Mouse (Mus musculus) embryonic facial prominence, embryonic 13.5 days (tissue): Measurements from ENCODE around the gene Cnn2. TPM values are rescaled to one million over a fixed set of nuclear protein-coding genes. Genes with fewer than 3 reads are reported as not detected.

Experiments used
- ATAC-seq: fragments of 200-750 bp; cut with Nextera tagmentation; 2 replicates; pipeline ENCODE4 v1.8.0; 2017; ENCODE audit warnings: low read depth; ENCODE audit not compliant: insufficient number of reproducible peaks, insufficient read depth, low FRiP score, low TSS enrichment
- H3K27ac ChIP-seq: fragments of 300-500 bp; sonication (generic); 2 replicates; pipeline ENCODE4 v1.5.1; 2015; ENCODE audit warnings: moderate library complexity, mild to moderate bottlenecking, inconsistent platforms
- H3K27me3 ChIP-seq: fragments of 300-500 bp; sonication (generic); 2 replicates; pipeline ENCODE4 v1.6.1; 2015; ENCODE audit warnings: mild to moderate bottlenecking, inconsistent platforms
- H3K36me3 ChIP-seq: fragments of 300-500 bp; sonication (generic); 2 replicates; pipeline ENCODE4 v1.6.1; 2015; ENCODE audit warnings: mild to moderate bottlenecking, inconsistent platforms
- H3K4me1 ChIP-seq: fragments of 300-500 bp; sonication (generic); 2 replicates; pipeline ENCODE4 v1.6.1; 2015; ENCODE audit warnings: inconsistent platforms
- H3K4me2 ChIP-seq: fragments of 300-500 bp; sonication (generic); 2 replicates; pipeline ENCODE4 v1.6.1; 2015; ENCODE audit warnings: moderate library complexity, mild to moderate bottlenecking, inconsistent platforms
- H3K4me3 ChIP-seq: fragments of 300-500 bp; sonication (generic); 2 replicates; pipeline ENCODE4 v1.5.1; 2015; ENCODE audit warnings: mild to moderate bottlenecking, inconsistent platforms
- H3K9ac ChIP-seq: fragments of 300-500 bp; sonication (generic); 2 replicates; pipeline ENCODE4 v1.6.1; 2015; ENCODE audit warnings: mild to moderate bottlenecking, inconsistent platforms
- H3K9me3 ChIP-seq: fragments of 300-500 bp; sonication (generic); 2 replicates; pipeline ENCODE4 v1.6.1; 2016; ENCODE audit warnings: inconsistent platforms
- WGBS: fragments of 180-500 bp; shearing (Covaris S2); methylation state at CpG from one replicate; pipeline ENCODE4 v1.1.7; 2015; ENCODE audit warnings: mixed read lengths; 5-methylcytosine and 5-hydroxymethylcytosine counted together
- polyA plus RNA-seq: library from polyadenylated mRNA; unstranded; fragments of >200 nt; fragmentation: Nextera tagmentation; extraction: Ambion mirVana; gene quantifications from 2 replicates; pipeline ENCODE4 v1.2.1, GENCODE M21; 2015

Gene Cnn2
- polyA plus RNA-seq, 1 experiment from 2014 or later, result 319 TPM

DNA sequence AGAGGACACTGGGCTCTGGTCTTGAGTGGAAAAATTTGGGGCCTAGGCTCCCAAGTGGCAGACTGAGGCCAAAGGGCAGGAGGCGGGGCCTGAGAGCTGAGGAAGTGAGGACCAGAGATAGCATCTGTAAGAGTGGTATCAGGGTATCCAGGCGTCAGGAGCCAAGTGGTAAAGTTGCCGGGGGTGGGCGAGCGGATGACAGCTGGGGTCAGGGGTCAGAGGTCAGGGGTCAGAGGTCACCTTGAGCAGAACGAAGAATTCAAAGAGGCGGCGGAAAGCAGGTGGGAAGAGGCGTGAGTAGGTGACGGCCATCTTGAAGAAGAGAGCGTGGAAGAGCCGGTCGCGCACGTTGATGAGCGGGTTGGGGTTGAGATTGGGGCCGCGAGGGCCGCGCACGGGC lies 4.7 kb upstream of the Cnn2 start:
- no peaks in the 10 kb centered on the region for H3K9me3 ChIP-seq
- peaks cover 19% of the 10 kb centered on the region for H3K36me3 ChIP-seq
- peak overlapping the region; percentile 84 for H3K9ac ChIP-seq
- 1% methylated on average over 21 of the region's 21 CpGs for WGBS
- H3K27ac ChIP-seq, result peak overlapping the region; percentile 98
- no peaks in the 10 kb centered on the region for H3K27me3 ChIP-seq
- H3K4me1 ChIP-seq, result peaks cover 44% of the 10 kb centered on the region
- no peak for ATAC-seq
- peak overlapping the region; percentile 93 for H3K4me2 ChIP-seq
- H3K4me3 ChIP-seq, result peak overlapping the region; percentile 66

DNA sequence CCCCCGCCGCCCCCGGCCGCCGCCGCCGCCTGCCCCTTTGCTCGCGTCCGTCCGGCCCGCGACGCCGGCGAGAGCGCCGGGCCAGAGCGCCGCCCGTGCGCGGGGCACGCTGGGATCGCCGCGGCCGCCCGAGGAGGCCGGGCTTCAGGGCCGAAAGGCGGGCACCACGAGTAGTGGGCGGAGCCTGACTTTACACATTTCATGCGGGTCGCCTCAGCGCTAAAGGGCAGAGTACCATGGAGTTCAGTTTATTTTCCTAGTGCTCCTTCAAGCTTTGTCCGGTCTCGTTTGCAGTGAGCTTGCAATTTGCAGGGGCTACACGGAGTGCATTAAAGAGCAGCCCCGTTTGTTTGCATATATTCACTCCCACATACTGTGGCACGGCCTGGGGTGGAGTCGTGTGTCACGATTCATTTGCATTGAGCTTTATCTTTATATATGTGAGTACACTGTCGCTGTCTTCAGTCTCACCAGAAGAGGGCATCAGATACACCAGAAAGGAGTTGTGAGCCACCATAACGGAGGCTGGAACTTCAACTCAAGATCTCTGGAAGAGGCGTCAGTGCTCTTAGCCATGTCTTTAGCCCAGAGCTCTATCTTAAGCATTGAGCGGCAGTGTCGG lies 4.1 kb upstream of the Cnn2 start, which contains the start of gene Tmem259:
TSS of gene Tmem259 (minus strand) at position 136 of the 622 bp plus-strand sequence.
- Histone ChIP-seq H3K9me3 (no peaks in the 10 kb centered on the region), H3K4me3 (peak within 1 kb of the TSS; percentile 66), H3K27me3 (no peaks in the 10 kb centered on the region), H3K4me2 (peak within 1 kb of the TSS; percentile 93), H3K27ac (peak within 1 kb of the TSS; percentile 98), H3K9ac (peak within 1 kb of the TSS; percentile 84), H3K4me1 (peaks cover 49% of the 10 kb centered on the region), H3K36me3 (peaks cover 13% of the 10 kb centered on the region)
- peak; percentile 60 for ATAC-seq
- under 1% methylated on average over 39 of the region's 49 CpGs for WGBS

DNA sequence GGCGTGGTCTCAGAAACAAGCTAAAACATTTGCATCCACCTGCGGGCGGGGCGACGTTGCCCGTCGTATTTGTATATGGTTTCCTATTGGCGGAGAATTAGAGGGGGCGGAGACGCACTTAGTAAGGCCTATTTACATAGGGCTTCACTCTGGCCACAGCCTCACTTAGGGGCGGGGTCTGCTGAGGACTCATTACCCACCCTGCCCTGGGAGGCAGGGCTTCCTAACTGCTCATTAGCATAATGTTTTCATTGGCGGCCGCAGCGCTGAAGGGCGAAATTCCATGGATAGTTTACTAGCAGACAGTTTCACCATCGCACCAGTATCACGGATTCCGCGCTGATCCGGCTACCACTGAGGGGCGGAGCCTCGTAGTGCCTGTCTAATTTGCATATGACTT lies 3.5 kb upstream of the Cnn2 start:
- H3K9me3 ChIP-seq, result no peaks in the 10 kb centered on the region
- peaks cover 54% of the 10 kb centered on the region for H3K4me1 ChIP-seq
- H3K4me3 ChIP-seq, result peak overlapping the region; percentile 66
- H3K27me3 ChIP-seq, result no peaks in the 10 kb centered on the region
- peak overlapping the region; percentile 98 for H3K27ac ChIP-seq
- peak; percentile 89 for ATAC-seq
- H3K36me3 ChIP-seq, result 0 out of 2 replicates have a peak, but pooled peaks cover 8% of the 10 kb centered on the region
- peak overlapping the region; percentile 93 for H3K4me2 ChIP-seq
- 0% methylated on average over 22 of the region's 22 CpGs for WGBS
- peak overlapping the region; percentile 84 for H3K9ac ChIP-seq

GRCm38 (mm10) chr10:79985334-79986231 lies 2.8 kb upstream of the Cnn2 start:
- peak overlapping the region; percentile 66 for H3K4me3 ChIP-seq
- H3K27ac ChIP-seq, result peak overlapping the region; percentile 98
- 3% methylated on average over 35 of the region's 35 CpGs for WGBS
- H3K27me3 ChIP-seq, result no peaks in the 10 kb centered on the region
- no peaks in the 10 kb centered on the region for H3K9me3 ChIP-seq
- peaks cover 58% of the 10 kb centered on the region for H3K4me1 ChIP-seq
- peak overlapping the region; percentile 84 for H3K9ac ChIP-seq
- no peak for ATAC-seq
- peak overlapping the region; percentile 93 for H3K4me2 ChIP-seq
- 0 out of 2 replicates have a peak, but pooled peaks cover 8% of the 10 kb centered on the region for H3K36me3 ChIP-seq

- Histone ChIP-seq H3K9me3 (peaks cover 3% of the 10 kb centered on the region; the same call in 1 of the 2 replicates), H3K4me2 (peak overlapping the region; percentile 93), H3K4me1 (peaks cover 63% of the 10 kb centered on the region), H3K9ac (peak overlapping the region; percentile 84), H3K36me3 (peaks cover 11% of the 10 kb centered on the region), H3K4me3 (peak overlapping the region; percentile 78), H3K27ac (peak overlapping the region; percentile 98), H3K27me3 (no peaks in the 10 kb centered on the region)
- WGBS, result 28% methylated on average over 6 of the region's 6 CpGs
- ATAC-seq, result no peak
These were observed 2.0 kb upstream of the Cnn2 start for GRCm38 (mm10) chr10:79986232-79986878.

DNA sequence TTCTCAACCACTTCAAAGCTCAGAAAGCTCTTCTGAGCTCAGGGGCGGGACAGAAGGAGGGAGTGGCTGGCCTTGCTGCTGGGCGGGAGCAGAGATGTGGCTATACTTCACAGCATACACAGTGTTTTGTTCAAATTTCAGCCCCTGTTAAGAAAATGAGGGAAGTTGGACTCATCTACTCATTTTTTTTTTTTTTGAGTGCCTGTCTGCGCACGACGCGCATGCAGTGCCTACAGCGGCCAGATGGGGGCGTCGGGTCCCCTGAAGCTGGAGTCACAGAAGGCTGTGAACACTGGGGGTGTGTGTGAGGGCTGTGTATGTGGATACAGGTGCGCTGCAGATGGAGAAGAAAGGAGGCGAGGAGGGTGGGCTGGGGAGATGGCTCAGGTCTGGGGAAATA lies 1.4 kb upstream of the Cnn2 start:
- WGBS, result 2% methylated on average over 11 of the region's 11 CpGs
- peak overlapping the region; percentile 98 for H3K27ac ChIP-seq
- peak overlapping the region; percentile 78 for H3K4me3 ChIP-seq
- H3K9ac ChIP-seq, result peak overlapping the region; percentile 92
- peak overlapping the region; percentile 93 for H3K4me2 ChIP-seq
- no peak for ATAC-seq
- H3K27me3 ChIP-seq, result no peaks in the 10 kb centered on the region
- H3K4me1 ChIP-seq, result peaks cover 58% of the 10 kb centered on the region
- H3K36me3 ChIP-seq, result peaks cover 13% of the 10 kb centered on the region
- H3K9me3 ChIP-seq, result peaks cover 7% of the 10 kb centered on the region; the same call in 1 of the 2 replicates

- 6% methylated on average over 27 of the region's 27 CpGs for WGBS
- Histone ChIP-seq H3K36me3 (peaks cover 23% of the 10 kb centered on the region), H3K4me1 (peaks cover 50% of the 10 kb centered on the region), H3K27me3 (no peaks in the 10 kb centered on the region), H3K9me3 (peaks cover 7% of the 10 kb centered on the region; the same call in 1 of the 2 replicates), H3K4me3 (peak overlapping the region; percentile 78), H3K9ac (peak overlapping the region; percentile 92), H3K4me2 (peak overlapping the region; percentile 93), H3K27ac (peak overlapping the region; percentile 98)
- no peak for ATAC-seq
These were observed 446 bp upstream of the Cnn2 start for GRCm38 (mm10) chr10:79987771-79988505.

DNA sequence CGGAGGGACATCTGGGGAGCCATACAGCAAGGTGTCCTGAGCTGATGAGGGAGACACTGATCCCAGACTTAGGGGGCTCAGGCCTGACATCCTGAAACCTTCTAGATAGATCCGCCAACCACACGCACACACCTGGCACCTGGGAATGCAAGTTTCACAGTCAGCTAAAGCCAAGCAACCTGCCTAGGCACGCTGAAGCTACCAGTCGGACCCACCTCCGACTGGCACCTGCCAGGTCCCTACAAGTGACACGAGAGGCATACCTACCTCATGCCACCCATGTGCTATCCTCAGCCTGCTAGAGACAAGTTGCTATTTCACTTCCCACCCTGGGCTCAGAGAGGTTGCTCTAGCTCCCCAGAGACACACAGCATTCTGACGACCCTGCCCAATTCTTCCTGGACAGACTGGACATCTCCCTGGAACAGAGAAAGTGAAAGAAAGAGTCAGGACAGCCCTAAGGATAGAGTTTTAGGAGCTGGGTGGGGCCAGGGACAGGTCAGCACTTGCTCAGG lies 945 bp downstream of the Cnn2 start:
- H3K36me3 ChIP-seq, result peaks cover 37% of the 10 kb centered on the region
- H3K9me3 ChIP-seq, result peaks cover 7% of the 10 kb centered on the region; the same call in 1 of the 2 replicates
- no peak for ATAC-seq
- WGBS, result 22% methylated on average over 8 of the region's 8 CpGs
- peak overlapping the region; percentile 78 for H3K4me3 ChIP-seq
- H3K27ac ChIP-seq, result peak overlapping the region; percentile 98
- peaks cover 43% of the 10 kb centered on the region for H3K4me1 ChIP-seq
- peak overlapping the region; percentile 93 for H3K4me2 ChIP-seq
- peak overlapping the region; percentile 92 for H3K9ac ChIP-seq
- no peaks in the 10 kb centered on the region for H3K27me3 ChIP-seq

DNA sequence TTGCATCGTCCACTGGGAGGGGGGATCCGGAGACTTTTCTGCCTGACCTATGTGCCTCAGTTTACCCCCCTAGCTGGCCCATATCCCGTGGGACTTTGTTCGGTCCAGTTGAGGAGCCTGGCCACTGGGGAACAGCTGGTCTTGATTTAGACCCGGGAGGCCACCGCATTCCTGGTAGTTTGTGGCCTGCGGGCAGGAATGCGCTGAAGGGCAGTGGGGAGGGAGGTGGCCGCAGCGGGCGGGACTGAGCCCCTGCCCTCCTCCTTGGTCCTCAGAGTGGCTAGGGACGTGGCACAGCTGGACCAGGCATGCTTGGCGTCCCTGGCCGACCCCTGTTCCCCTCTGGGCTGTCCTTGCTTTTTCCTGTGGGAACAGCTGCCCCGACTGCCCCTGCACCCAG lies 1.5 kb downstream of the Cnn2 start:
- Histone ChIP-seq H3K27ac (peak overlapping the region; percentile 98), H3K36me3 (peaks cover 42% of the 10 kb centered on the region), H3K9me3 (peaks cover 7% of the 10 kb centered on the region; the same call in 1 of the 2 replicates), H3K4me2 (peak overlapping the region; percentile 93), H3K4me1 (peaks cover 43% of the 10 kb centered on the region), H3K4me3 (peak overlapping the region; percentile 78), H3K27me3 (no peaks in the 10 kb centered on the region), H3K9ac (peak overlapping the region; percentile 92)
- WGBS, result 3% methylated on average over 15 of the region's 15 CpGs
- ATAC-seq, result no peak

DNA sequence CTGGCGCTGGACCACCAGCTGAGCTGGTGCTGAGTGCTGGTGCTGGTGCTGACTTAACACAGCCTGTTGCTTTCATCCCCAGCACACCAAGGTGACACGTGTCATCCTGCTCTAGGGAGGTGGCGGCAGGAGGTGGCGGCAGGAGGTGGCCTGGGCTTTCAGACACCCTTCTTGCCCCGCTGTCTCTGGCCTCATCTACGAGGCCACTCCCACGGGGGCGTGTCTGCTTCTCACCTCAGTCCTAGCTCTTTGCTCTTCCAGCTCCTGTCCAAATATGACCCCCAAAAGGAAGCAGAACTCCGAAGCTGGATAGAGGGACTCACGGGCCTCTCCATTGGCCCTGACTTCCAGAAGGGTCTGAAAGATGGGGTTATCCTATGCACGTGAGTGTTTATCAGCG lies 2.7 kb downstream of the Cnn2 start:
- Histone ChIP-seq H3K4me2 (peak overlapping the region; percentile 93), H3K36me3 (peaks cover 47% of the 10 kb centered on the region), H3K9me3 (peaks cover 7% of the 10 kb centered on the region; the same call in 1 of the 2 replicates), H3K4me3 (peak overlapping the region; percentile 9), H3K27ac (no peak overlapping the region), H3K9ac (no peak overlapping the region), H3K27me3 (no peaks in the 10 kb centered on the region), H3K4me1 (peaks cover 38% of the 10 kb centered on the region)
- 67% methylated on average over 12 of the region's 12 CpGs for WGBS
- ATAC-seq, result no peak
